Mouse (Mus musculus) ovary, postnatal 10 days (tissue): ENCODE measurements around the gene Tenm3.

Experiments
- DNase-seq: peaks from one replicate; pipeline ENCODE4 v3.0.0; 2022; ENCODE audit warnings: low spot score

The Tenm3 gene

DNA sequence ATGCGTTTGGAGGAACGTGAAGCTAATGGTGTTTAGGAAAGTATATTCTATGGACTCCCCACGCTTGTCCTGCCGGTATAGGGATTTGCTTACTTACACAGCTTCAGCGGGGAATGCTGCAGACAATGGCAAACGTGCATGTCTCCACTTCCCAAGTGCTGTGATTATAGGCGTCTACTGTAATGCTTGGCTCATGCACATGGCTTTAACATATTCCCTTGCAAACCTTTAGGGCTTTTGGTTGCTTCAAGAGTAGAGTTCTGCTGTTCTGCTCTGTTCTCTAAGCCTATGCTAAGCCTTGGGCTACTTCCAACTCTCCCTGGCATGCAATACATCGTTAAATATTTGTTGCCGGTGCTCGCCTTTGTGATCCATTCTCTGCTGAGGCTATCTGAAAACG is 102.8 kb downstream of the Tenm3 start:
- no peak for DNase-seq

DNA sequence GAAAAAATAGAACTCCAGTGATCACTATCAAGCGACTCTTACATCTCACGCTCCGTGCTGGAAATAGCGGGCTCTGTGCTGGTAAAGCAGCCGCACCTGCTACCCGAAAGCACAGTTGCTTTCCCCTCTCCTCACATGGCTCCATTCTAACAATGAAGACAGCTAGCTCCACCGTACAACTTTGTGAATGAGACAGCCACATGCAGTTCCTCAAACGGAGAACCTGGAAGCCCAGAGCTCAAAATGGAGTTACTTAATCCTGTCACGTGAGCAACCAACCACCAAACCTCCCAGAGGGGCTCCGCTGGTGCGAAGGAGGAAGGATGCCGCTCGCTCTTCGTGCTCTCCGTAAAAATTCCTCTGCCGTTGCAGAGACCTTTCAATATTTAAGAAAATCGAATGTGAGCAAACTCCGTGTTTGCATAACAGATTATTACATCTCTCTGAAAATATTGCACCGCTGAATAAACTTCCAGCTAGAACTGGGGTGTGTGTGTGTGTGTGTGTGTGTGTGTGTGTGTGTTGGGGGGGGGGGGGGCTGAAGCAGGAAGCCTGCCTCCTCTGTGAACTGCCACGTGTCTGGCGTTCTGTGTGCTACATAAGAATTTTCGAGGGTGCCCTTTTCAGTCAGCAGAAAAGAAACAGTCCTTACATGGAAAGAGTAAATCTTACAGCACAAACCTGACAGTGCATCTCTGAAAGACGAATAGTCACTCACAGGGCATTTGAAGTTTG is 103.4 kb downstream of the Tenm3 start:
- no peak for DNase-seq

DNA sequence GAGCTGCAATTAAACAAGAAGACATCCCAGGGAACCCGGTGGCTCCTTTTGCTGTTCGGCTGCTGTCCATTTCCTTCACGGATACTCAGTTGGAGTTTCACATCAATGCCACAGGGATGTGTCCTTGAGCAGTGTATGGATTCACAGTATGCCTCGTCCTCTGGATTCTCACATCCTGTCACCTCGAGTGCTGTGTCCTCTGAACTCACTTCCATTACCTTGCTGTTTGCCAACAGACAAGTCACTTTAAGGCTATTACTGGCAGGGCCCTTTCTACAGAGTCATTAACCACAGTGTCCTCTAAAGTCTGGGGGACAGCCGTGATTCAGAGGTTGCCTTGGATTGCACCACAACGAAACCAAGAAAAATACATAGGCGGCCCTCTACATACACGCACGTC is 110.0 kb downstream of the Tenm3 start:
- no peak for DNase-seq

DNA sequence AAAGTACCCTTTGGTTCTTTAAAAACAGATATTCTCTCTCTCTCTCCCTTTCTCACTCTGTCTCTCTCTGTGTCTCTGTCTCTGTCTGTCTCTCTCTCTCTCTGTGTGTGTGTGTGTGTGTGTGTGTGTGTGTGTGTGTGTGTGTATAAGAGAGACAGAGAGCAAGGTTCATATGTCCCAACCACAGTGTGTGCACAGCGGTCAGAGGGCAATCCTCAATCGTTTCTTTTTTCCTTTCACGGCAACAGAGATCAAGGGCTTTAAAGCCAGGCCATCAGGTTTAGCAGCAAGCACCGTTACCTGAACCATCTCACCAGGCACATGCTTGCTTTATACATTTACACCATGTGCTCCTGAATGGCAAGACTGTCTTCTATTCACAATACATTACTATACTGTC is 110.7 kb downstream of the Tenm3 start:
- DNase-seq, result no peak

DNA sequence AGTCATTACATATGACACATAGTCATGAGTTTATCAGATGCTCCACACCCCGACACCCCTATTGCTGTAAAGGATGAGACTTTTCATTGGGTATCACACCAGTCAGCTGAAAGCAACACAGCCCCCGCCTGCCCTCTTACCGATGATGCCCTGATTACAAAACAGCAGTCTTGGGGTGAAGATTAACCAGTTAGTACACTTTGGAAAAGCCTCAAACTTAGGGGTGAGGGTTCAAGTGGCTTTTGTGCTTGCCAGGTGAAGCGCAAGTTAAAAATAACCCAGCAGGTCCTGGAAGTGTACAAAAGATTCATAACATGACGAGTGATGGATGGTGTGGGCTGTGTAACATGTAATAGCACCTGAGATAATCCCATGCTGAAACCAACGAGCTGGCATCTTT is 113.0 kb downstream of the Tenm3 start:
- no peak for DNase-seq

DNA sequence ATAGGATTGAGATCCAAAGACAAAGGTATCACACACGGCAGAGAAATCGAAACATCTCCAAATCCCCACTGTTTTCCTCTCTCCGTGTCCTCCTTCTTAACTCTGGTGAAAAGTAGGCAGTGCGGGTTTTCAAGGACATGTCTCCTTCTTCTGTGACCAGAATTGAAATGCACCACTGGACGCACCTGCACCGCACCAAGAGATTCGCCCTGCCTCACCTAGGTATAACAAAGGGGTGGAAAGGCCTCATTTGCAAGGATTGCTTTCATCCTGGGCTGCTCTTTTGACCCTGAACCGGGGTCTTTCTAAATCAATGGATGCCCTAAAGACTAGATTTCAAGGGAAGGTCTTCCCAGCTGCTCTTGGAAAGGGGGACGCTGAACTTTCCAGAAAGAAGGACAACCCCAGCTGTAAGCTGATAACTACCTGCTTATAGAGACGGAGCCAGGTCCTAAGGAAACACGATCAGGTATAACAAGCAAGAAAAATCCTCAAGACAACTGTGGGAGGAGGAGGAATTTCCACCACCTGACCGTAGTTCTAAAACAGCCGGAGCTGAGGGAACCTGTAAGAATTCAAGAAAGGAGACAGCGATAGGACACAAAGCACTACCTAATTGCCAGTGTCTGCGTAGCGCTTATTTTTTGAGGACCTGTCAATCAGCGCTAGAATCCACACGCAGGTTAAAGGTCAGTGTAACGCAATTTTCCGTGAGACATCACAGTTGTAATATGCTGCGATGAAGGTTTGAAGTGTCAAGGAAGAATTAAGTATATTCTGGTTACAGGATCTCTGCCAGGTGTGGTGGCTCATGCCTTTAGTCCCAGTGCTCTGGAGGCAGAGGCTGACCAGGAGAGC is 114.7 kb downstream of the Tenm3 start:
- DNase-seq, result no peak

DNA sequence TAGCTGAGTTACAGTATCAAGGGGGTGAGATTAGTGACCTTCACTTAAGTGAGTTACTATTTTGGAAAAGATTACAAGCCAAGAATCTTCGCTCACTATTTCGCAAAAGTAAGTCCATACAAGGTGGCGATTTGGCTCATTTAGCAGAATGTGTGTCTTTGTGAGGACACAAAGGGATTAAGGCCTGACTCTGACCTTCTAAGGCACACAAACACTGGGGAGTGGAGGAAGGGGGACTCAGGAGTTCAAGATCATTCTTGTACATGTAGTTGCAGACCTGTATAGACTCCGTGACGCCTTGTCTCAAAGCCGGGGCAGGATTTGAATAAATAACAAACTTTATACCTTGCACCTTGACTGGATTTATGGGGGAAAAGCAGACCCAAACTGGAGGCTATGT is 115.7 kb downstream of the Tenm3 start:
- no peak for DNase-seq

DNA sequence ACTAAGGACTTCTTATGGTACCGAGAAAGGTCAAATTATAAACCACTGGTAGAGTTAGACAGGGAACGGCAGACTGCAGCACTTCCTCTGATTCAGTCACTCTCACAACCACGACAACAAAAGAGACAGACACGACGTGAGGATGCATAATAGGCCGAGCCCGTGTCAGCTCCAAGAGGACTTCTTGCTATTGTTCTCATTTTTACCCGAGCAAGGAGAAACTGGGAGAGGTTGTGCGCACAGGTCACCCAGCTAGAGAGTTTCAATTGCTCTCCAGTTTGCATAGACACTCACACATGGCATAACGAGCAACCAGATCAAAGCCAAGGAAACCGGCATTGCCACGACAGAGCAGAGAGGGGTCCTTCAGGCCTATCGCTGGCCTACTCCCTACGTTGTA is 121.0 kb downstream of the Tenm3 start:
- no peak for DNase-seq

DNA sequence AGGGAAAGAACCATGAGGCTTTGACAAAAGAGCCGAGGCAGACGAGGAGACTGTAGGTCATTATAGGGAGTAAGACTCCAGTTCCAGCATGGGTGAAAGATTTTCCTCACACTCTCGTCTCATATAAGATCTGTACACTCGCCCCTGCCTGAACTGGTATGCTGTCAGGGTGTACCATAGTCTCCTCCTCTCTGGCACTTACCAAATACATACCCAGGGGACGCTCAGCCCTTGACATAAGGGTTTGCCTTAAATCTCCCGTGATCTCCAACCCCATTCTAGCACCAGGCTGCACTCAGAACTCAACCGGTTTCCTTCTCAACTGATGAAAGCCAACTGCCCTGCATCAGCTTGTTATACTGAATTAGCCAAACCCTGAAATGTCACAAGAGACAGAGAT is 121.4 kb downstream of the Tenm3 start:
- no peak for DNase-seq

DNA sequence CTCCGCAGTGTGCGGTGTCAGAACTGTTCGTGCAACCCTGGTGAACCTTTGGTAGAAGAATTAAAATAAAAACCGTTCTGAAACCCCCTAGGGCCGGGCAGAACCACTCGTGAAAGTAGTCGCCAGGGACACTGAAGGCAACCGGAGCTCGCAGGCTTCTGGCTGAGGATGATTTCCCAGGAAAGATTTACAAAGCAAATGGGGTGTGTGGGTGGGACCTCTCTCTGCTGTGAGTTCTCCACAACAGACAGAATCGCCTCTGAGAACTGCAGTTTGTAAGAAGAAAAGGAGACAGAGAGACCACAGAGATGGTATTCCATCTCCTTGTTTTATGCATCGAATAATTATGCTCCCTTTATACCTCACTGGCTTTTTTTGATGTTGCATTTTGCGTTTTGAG is 122.4 kb downstream of the Tenm3 start:
- DNase-seq, result no peak

DNA sequence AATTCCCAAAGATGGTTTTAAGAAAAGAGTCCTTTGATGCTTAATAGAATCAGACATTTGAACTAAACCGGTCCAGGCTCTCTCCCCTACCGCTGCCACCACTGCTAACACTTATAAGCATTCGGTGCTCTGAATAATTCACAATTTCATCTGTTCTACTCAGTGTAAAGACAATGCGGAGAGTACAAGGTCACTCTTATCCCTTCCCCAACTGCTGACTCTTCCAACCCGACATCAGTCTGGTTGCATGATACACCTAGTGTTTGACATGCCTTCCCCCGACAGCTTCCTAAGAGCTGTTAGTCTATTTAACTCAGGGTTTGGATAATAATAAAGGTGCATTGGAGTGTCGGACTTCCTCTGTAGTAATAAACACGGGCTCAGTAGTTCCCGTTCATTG is 128.1 kb downstream of the Tenm3 start:
- DNase-seq, result no peak

DNA sequence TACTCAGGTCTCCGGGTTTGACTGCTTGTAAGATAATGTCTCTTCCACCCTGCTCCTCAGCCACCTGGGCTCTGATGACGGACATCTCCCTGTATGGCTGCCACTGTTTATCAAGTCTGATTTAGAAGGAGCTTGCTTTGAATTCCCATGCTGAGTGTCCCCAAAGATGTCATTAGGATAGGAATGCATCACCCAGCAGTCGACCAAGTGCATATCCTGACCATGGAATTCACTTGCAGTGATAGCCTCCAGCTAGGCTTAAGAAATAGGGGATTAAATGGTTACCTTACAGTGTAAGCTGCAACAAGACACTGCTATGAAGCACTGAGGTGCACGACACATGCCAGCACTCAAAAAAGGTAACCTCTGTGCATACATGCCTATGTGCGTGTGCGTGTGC is 137.1 kb downstream of the Tenm3 start:
- DNase-seq, result no peak

DNA sequence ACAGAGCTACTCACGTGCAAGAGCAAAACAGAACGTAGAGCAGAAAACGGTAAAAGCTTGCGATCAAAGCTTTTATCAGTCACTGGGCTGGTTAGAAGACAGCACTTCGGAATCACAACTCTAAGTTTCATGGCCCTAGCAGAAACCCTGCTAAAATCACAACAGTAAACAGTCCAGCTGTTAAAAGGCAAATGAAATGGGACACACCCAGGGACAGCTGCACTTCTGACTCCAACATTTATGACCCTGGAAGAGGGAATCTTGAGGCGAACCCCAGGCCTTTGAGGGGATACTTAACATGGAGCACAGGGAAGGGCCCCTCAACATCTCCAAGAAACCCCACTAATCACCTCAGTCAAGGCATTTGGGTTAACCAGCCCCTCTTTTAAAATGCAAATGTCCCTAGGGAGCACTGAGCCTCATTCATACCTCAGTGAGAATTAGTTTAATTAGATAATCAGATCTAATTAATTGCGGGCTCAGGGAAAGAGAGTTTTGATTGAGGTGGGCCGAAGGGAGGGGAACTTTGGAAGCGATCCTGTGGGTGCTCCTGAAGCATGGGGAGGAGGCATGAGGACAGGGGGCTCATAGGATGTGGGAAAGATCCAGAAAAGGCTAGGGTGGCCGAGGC is 138.8 kb downstream of the Tenm3 start:
- no peak for DNase-seq

DNA sequence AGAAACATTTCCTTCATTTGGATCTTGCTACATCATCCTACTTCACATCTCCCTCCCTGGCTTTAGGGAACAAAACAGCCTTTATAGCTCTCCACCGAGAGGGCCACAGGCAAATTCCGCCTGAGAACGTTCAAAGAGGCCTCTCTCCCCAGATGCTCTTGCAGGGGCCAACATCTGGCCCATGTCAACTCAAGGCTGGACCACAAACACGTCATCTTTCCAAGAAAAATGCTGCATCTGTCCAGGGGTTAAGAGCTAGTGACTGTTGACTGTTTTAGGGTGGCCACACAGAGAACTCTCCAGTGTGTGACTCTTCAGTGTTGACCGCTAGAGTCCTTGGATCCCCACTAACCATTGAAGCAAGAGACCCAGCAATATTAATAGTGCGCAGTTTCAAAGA is 139.3 kb downstream of the Tenm3 start:
- DNase-seq, result no peak

DNA sequence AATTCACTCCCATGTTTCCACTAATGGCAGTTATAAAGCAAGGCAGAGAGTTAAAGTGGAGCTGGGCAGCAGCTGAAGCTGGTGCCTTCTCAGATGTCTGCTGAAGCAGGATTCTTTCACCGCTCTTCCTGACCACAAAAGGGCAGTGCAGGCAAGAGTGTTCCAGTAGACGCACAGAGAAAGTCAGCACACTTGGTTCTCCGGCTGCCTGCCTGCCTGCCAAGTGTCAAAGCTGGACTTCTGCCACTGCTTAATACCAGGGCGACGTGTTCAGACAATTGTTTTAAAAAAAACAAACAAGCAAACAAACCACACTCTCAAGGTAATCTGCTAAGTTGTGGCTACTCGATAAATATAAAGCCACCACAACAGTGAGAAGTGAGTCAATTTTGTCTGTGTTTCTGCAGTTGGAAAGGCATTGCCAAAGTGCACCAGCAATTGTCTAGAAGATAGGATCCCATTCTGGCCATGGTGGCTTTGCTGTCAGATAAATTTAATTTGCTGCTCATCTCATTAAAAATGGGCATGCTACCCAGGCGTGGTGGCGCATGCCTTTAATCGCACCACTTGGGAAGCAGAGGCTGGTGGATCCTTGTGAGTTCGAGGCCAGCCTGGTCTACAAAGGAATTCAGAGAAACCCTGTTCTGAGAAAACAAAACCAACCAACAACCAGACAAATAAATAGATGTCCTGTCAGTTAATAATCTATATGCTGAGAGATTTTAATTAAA is 152.9 kb downstream of the Tenm3 start:
- no peak for DNase-seq

DNA sequence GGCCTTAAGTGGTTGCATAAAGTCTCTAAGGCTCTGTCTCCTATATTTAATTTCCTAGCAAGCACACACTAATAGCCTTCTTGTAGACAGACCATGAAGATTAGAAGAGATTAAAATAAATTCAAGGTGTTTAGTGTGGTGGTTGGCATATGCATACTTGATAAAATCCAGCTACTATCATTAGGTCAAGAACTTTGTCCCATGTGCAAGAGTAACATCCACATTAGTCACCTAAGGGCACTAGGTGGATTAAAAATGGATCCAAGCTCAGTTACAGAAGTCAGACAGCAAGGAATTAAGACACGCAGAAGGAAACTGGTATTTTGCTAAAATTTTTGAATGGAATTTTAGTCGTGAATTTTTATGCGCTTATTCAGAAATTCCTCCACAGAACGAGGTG is 155.0 kb downstream of the Tenm3 start:
- no peak for DNase-seq

DNA sequence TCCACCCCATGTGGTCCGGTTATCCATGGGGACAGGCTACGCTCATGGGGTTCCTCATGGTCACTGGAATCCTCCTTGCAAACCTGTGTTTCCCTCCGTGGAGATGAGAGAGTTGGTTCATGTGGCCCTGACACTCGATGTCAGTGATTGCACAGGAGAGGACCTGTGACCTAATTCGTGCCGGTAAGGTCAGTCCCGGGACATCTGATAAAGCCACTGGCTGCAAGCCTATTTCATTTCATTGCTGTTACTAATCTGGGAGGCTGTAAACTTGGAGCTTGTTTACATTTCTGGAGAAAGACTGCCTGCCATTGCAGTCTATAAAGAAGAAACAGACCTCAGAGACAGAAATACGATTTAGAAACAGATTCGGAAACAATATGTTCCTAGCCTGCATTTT is 155.6 kb downstream of the Tenm3 start:
- no peak for DNase-seq

DNA sequence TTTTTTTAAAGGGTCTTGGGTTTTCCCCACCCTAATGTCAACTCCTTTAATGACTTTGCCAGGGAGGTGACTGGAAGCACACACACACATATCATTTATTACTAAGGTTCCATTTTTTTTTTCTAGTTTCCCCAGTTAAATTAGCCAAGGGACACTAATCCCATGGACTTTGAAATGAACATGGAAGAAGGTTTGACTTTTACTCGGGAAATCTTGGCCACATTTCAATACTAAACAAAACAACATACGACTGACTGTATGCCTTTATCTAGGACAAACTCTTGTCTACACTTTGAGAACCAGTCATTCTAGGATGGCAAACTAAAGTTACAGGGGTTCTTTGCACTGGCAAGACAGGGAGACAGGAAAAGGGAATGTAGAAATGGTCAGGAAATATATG is 170.3 kb downstream of the Tenm3 start:
- DNase-seq, result no peak

DNA sequence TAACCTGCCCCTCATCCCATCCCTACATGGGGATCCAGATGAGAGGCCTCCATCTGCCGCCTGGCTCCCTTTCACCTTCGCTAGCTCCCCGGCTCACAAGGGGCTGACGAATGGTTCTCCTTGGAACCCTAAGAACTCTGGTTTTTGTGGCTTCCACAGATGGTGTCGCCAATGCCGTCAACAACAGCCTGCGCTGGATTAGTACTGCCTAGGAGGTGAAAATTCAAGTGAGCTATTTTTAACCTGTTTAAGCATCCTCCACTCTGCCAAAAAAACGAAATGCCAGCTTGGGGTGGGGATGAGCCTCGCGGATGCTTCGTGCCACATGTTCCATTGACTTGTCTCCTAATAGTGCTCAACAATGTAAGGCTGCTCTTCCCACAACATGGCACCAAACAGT is 171.3 kb downstream of the Tenm3 start:
- no peak for DNase-seq

DNA sequence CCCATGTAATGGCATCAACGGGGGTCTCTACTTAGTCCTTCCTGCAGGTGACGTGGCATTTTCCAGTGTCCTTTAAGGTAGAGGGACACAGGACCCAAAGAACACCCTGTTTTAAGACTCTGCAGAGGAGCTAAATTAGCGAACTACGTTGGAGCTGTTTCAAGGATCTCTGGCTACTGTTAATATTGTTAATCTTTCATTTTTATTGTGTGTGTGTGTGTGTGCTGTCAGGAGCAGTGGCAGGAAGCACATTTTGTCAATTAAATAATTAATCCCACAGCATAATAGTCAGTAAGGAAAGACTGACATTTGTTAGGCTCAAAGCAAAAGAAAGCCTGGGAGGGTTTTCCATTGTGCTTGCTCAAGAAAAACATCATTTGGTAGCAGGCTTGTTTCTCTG is 172.4 kb downstream of the Tenm3 start:
- no peak for DNase-seq

DNA sequence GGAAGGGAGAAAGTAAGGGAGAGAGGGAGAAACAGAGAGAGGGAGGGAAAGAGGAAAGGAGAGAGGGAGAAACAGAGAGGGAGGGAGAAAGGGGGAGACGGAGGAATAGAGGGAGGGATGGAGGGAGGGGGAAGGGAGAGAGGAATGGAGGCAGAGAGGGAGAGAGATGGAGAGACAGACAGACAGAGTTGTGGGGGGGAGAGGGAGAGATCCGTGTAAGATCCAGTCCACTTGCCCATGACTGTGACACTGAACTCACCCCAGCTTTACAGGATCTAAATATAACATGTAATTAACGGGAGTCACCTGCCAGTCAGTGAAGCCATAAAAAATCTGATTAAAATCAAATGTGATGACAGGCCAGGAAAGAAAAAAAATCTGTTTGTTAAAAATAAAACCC is 172.9 kb downstream of the Tenm3 start:
- DNase-seq, result no peak

DNA sequence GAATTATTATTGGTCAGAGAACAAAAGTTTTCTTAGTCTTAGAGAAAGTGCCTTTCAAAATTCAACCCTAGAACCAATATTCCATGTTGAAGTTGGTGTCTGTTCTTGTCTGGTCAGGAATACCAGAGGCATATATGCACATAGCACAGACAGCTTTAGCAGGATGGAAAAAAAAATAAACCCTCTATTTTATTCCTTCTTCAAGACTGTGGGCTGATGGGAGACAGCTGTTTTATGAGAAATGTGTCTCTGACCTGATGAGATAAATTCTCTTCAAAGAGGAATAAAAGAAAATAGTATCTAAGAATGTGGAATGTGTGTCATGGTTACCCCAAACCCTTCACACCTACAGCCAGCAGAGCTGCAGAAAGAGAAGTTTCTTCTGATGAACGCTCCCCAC is 173.4 kb downstream of the Tenm3 start:
- DNase-seq, result no peak

DNA sequence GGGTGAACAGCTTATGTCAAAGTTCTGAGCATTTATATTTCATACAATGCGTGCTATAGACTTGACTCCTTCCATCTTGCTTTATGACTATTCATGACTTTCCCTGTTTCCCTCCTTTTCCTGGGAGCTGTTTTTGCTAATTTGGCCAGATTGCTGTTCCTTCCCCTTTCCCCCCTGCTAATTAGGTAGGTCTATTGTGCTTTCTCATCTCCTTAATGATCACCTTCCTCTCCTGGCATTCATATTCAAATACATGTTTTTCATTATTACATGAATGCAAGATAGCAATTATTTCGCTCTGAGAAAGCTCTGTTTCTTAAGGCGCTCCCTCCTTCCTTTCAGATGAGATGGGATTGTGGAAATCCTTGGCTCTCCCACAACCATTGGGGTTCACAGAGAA is 178.6 kb downstream of the Tenm3 start:
- DNase-seq, result no peak
